Mouse (Mus musculus) embryonic facial prominence, embryonic 14.5 days (tissue): ENCODE measurements at regions not wholly inside any gene's neighbourhood (a gene's known extent, or its start where the extent isn't known, plus 50 kb on each side); places are given as distances from the start of the nearest gene placed in this dataset.

Experiments used
- ATAC-seq: fragments of 200-750 bp; cut with Nextera tagmentation; 2 replicates; pipeline ENCODE4 v1.8.0; 2017; ENCODE audit warnings: low read depth, moderate number of reproducible peaks, moderate TSS enrichment
- DNase-seq: peaks from one replicate; pipeline ENCODE4 v3.0.0-alpha.2; 2015; ENCODE audit warnings: low spot score
- H3K27ac ChIP-seq: fragments of 300-500 bp; sonication (generic); replicated peaks from 2 replicates; pipeline ENCODE4 v1.5.1; 2014; ENCODE audit warnings: low read depth, mild to moderate bottlenecking, low read length, moderate library complexity
- H3K27me3 ChIP-seq: fragments of 300-500 bp; sonication (generic); replicated peaks from 2 replicates; pipeline ENCODE4 v1.6.1; 2014; ENCODE audit warnings: low read length; ENCODE audit not compliant: control insufficient read depth, insufficient read depth
- H3K36me3 ChIP-seq: fragments of 300-500 bp; sonication (generic); 2 replicates; pipeline ENCODE4 v1.6.1; 2014; ENCODE audit warnings: low read length, mixed read lengths; ENCODE audit not compliant: control insufficient read depth, insufficient read depth
- H3K4me1 ChIP-seq: fragments of 300-500 bp; sonication (generic); 2 replicates; pipeline ENCODE4 v1.6.1; 2014; ENCODE audit warnings: antibody characterized with exemption, low read length; ENCODE audit not compliant: control insufficient read depth, insufficient read depth
- H3K4me2 ChIP-seq: fragments of 300-500 bp; sonication (generic); 2 replicates; pipeline ENCODE4 v1.6.1; 2014; ENCODE audit warnings: low read depth, mild to moderate bottlenecking, low read length, moderate library complexity, mixed read lengths
- H3K4me3 ChIP-seq: fragments of 300-500 bp; sonication (generic); 2 replicates; pipeline ENCODE4 v1.5.1; 2014; ENCODE audit warnings: low read depth, mild to moderate bottlenecking, low read length
- H3K9ac ChIP-seq: fragments of 300-500 bp; sonication (generic); 2 replicates; pipeline ENCODE4 v1.6.1; 2014; ENCODE audit warnings: low read depth, mild to moderate bottlenecking, low read length, moderate library complexity, mixed read lengths
- H3K9me3 ChIP-seq: fragments of 300-500 bp; sonication (generic); 2 replicates; pipeline ENCODE4 v1.6.1; 2016; ENCODE audit warnings: low read length; ENCODE audit not compliant: control insufficient read depth
- WGBS: fragments of 180-500 bp; shearing (Covaris S2); extraction: QIAGEN DNeasy Blood & Tissue Kit; methylation state at CpG from one replicate; pipeline ENCODE4 v1.1.7; 2014; 5-methylcytosine and 5-hydroxymethylcytosine counted together

GRCm38 (mm10) chr2:174565891-174566290, 77.4 kb upstream of the Zfp831 start:
- Histone ChIP-seq H3K27me3 (no peaks in the 10 kb centered on the region), H3K9me3 (no peaks in the 10 kb centered on the region), H3K4me2 (no peak overlapping the region), H3K4me3 (no peak overlapping the region), H3K36me3 (no peaks in the 10 kb centered on the region), H3K27ac (no peak overlapping the region), H3K9ac (no peak overlapping the region), H3K4me1 (no peaks in the 10 kb centered on the region)
- ATAC-seq (no peak), DNase-seq (no peak)
- WGBS = 83% methylated on average over 7 of the region's 7 CpGs

GRCm38 (mm10) chr2:174566752-174567151, 76.6 kb upstream of the Zfp831 start:
- Histone ChIP-seq H3K36me3 (no peaks in the 10 kb centered on the region), H3K27me3 (no peaks in the 10 kb centered on the region), H3K9me3 (no peaks in the 10 kb centered on the region), H3K4me2 (no peak overlapping the region), H3K4me1 (no peaks in the 10 kb centered on the region), H3K9ac (no peak overlapping the region), H3K4me3 (no peak overlapping the region), H3K27ac (no peak overlapping the region)
- WGBS = 72% methylated on average over 4 of the region's 4 CpGs
- ATAC-seq (no peak), DNase-seq (no peak)

GRCm38 (mm10) chr2:174574804-174575507, 68.4 kb upstream of the Zfp831 start:
- ATAC-seq = peak; percentile 62; the same call in 1 of the 2 replicates
- H3K9me3 ChIP-seq = no peaks in the 10 kb centered on the region
- WGBS = 59% methylated on average over 7 of the region's 7 CpGs
- H3K4me1 ChIP-seq = no peaks in the 10 kb centered on the region
- no peaks in the 10 kb centered on the region for H3K36me3 ChIP-seq
- no peak overlapping the region for H3K27ac ChIP-seq
- H3K9ac ChIP-seq = no peak overlapping the region
- H3K27me3 ChIP-seq = no peaks in the 10 kb centered on the region
- no peak overlapping the region for H3K4me3 ChIP-seq
- peak; percentile 54 for DNase-seq
- no peak overlapping the region for H3K4me2 ChIP-seq

- no peak overlapping the region for H3K4me2 ChIP-seq
- WGBS = 91% methylated on average over 6 of the region's 6 CpGs
- no peak for ATAC-seq
- H3K27me3 ChIP-seq = no peaks in the 10 kb centered on the region
- DNase-seq = no peak
- no peak overlapping the region for H3K27ac ChIP-seq
- H3K36me3 ChIP-seq = no peaks in the 10 kb centered on the region
- H3K9ac ChIP-seq = no peak overlapping the region
- no peaks in the 10 kb centered on the region for H3K4me1 ChIP-seq
- no peak overlapping the region for H3K4me3 ChIP-seq
- H3K9me3 ChIP-seq = no peaks in the 10 kb centered on the region
Observed at GRCm38 (mm10) chr2:174575546-174575945, 67.8 kb upstream of the Zfp831 start.

- H3K4me3 ChIP-seq = no peak overlapping the region
- no peaks in the 10 kb centered on the region for H3K9me3 ChIP-seq
- H3K4me1 ChIP-seq = no peaks in the 10 kb centered on the region
- no peak for DNase-seq
- ATAC-seq = no peak
- no peak overlapping the region for H3K27ac ChIP-seq
- H3K27me3 ChIP-seq = no peaks in the 10 kb centered on the region
- 90% methylated on average over 5 of the region's 5 CpGs for WGBS
- H3K36me3 ChIP-seq = no peaks in the 10 kb centered on the region
- no peak overlapping the region for H3K4me2 ChIP-seq
- H3K9ac ChIP-seq = no peak overlapping the region
Observed at GRCm38 (mm10) chr2:174580906-174581703, 62.2 kb upstream of the Zfp831 start.

GRCm38 (mm10) chr2:174584272-174584671, 59.1 kb upstream of the Zfp831 start:
- no peak overlapping the region for H3K27ac ChIP-seq
- no peak overlapping the region for H3K4me2 ChIP-seq
- H3K4me3 ChIP-seq = no peak overlapping the region
- WGBS = 74% methylated on average over 2 of the region's 2 CpGs
- H3K4me1 ChIP-seq = no peaks in the 10 kb centered on the region
- no peaks in the 10 kb centered on the region for H3K9me3 ChIP-seq
- DNase-seq (no peak), ATAC-seq (no peak)
- no peak overlapping the region for H3K9ac ChIP-seq
- H3K27me3 ChIP-seq = no peaks in the 10 kb centered on the region
- no peaks in the 10 kb centered on the region for H3K36me3 ChIP-seq
